Mouse (Mus musculus): Measurements from ENCODE around the gene Ankrd44. TPM values are rescaled to one million over a fixed set of nuclear protein-coding genes. Genes with fewer than 3 reads are reported as not detected.

The Ankrd44 gene
- polyA plus RNA-seq, 1 experiment = 18.6 TPM

- H3K4me3 ChIP-seq (replicated peaks; ENCODE audit: insufficient read depth, low read depth, low read length) = no peak overlapping the region
- no peaks in the 10 kb centered on the region for H3K4me1 ChIP-seq (ENCODE audit: control insufficient read depth, insufficient read depth, low read length)
- no peaks in the 10 kb centered on the region for H3K27me3 ChIP-seq (ENCODE audit: control insufficient read depth, insufficient read depth, low read length)
- DNase-seq = no peak
- TF ChIP-seq POLR2A (IDR thresholded peaks at IDR 0.05; ENCODE audit: borderline replicate concordance, insufficient read depth, low read length) (no peak), CTCF (IDR thresholded peaks at IDR 0.05; ENCODE audit: borderline replicate concordance, insufficient read depth, low read depth, low read length) (0 out of 2 replicates have a peak, but pooled peaks have one; percentile 10)
- H3K27ac ChIP-seq (ENCODE audit: insufficient read depth, low read length) = no peak overlapping the region
- 77% methylated on average over 4 of the region's 4 CpGs for WGBS
These were observed 28.7 kb upstream of the Ankrd44 start for GRCm38 (mm10) chr1:54954856-54955255.

GRCm38 (mm10) chr1:54944648-54945047 is 18.5 kb upstream of the Ankrd44 start:
- TF ChIP-seq CTCF (IDR thresholded peaks at IDR 0.05; ENCODE audit: borderline replicate concordance, insufficient read depth, low read depth, low read length) (no peak), POLR2A (IDR thresholded peaks at IDR 0.05; ENCODE audit: borderline replicate concordance, insufficient read depth, low read length) (no peak)
- no peaks in the 10 kb centered on the region for H3K27me3 ChIP-seq (ENCODE audit: control insufficient read depth, insufficient read depth, low read length)
- WGBS = 58% methylated on average over 3 of the region's 3 CpGs
- H3K4me3 ChIP-seq (replicated peaks; ENCODE audit: insufficient read depth, low read depth, low read length) = no peak overlapping the region
- no peak overlapping the region for H3K27ac ChIP-seq (ENCODE audit: insufficient read depth, low read length)
- DNase-seq = no peak
- no peaks in the 10 kb centered on the region for H3K4me1 ChIP-seq (ENCODE audit: control insufficient read depth, insufficient read depth, low read length)

- 88% methylated on average over 3 of the region's 3 CpGs for WGBS
- no peak for DNase-seq
These were observed 9.3 kb upstream of the Ankrd44 start for GRCm38 (mm10) chr1:54935466-54935865.

DNA sequence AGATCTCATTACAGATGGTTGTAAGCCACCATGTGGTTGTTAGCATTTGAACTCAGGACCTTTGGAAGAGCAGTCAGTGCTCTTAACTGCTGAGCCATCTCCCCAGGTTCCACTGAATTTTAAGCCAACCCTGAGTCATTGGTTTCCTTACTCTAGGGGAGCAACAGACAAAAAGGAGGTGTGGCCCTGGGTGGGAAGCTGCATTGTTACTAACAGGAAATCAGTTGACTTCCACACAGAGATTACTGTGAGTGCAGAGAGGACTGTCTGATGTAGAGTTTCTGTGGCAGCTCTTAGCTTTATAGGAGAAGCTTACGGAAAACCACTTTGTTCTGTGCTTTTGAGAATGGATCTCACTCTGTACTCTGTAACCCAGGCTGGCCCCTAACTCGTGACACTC is 8.7 kb upstream of the Ankrd44 start:
- no peak for DNase-seq
- Histone ChIP-seq H3K27me3 (ENCODE audit: control insufficient read depth, insufficient read depth, low read length) (no peaks in the 10 kb centered on the region), H3K4me3 (replicated peaks; ENCODE audit: insufficient read depth, low read depth, low read length) (no peak overlapping the region), H3K4me1 (ENCODE audit: control insufficient read depth, insufficient read depth, low read length) (peaks cover 8% of the 10 kb centered on the region; the same call in 1 of the 2 replicates), H3K27ac (ENCODE audit: insufficient read depth, low read length) (no peak overlapping the region)
- TF ChIP-seq CTCF (IDR thresholded peaks at IDR 0.05; ENCODE audit: borderline replicate concordance, insufficient read depth, low read depth, low read length) (no peak), POLR2A (IDR thresholded peaks at IDR 0.05; ENCODE audit: borderline replicate concordance, insufficient read depth, low read length) (no peak)
- 76% methylated on average over 2 of the region's 2 CpGs for WGBS

More at GRCm38 (mm10) chr1:54935466-54935865, 9.3 kb upstream of the Ankrd44 start:
- no peaks in the 10 kb centered on the region for H3K27me3 ChIP-seq (ENCODE audit: control insufficient read depth, insufficient read depth, low read length)
- H3K4me3 ChIP-seq (replicated peaks; ENCODE audit: insufficient read depth, low read depth, low read length) = no peak overlapping the region
- TF ChIP-seq CTCF (IDR thresholded peaks at IDR 0.05; ENCODE audit: borderline replicate concordance, insufficient read depth, low read depth, low read length) (no peak), POLR2A (IDR thresholded peaks at IDR 0.05; ENCODE audit: borderline replicate concordance, insufficient read depth, low read length) (no peak)
- no peak overlapping the region for H3K27ac ChIP-seq (ENCODE audit: insufficient read depth, low read length)
- peaks cover 8% of the 10 kb centered on the region; the same call in 1 of the 2 replicates for H3K4me1 ChIP-seq (ENCODE audit: control insufficient read depth, insufficient read depth, low read length)

- TF ChIP-seq POLR2A (IDR thresholded peaks at IDR 0.05; ENCODE audit: borderline replicate concordance, insufficient read depth, low read length) (no peak), CTCF (IDR thresholded peaks at IDR 0.05; ENCODE audit: borderline replicate concordance, insufficient read depth, low read depth, low read length) (no peak)
- 78% methylated on average over 5 of the region's 5 CpGs for WGBS
These were observed 7.5 kb upstream of the Ankrd44 start for GRCm38 (mm10) chr1:54933646-54934045.

DNA sequence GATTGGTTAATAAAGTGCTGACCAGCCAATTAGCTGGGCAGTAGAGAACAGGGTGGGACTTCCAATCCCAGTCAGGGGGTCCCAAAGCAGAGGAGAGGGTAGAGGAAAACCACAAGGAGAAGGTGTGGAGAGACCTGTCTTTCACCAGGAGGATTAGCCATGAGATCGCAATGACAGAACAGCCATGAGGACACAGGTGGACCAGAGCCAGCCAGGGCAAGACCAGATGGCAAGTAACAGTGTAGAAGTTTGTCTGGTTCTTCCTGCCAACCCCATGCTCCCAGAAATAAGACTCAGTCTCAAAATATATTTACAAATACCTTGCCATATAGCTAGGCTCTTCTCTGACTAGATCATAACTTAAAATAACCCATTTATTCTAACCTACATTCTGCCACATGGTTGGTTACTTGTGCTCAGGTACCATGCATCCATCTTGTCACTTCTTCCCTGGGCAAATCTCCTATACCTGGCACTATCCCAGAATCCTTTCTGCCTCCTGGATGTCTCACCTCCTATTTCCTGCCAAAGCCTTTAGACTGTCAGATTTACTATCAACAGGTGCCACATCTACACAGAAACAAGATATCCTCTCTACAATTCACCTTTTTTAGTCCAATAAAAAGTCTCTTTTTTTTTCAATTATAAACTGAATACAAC is 6.4 kb upstream of the Ankrd44 start:
- Histone ChIP-seq H3K27ac (ENCODE audit: insufficient read depth, low read length) (no peak overlapping the region), H3K4me1 (ENCODE audit: control insufficient read depth, insufficient read depth, low read length) (peaks cover 8% of the 10 kb centered on the region; the same call in 1 of the 2 replicates), H3K4me3 (replicated peaks; ENCODE audit: insufficient read depth, low read depth, low read length) (no peak overlapping the region), H3K27me3 (ENCODE audit: control insufficient read depth, insufficient read depth, low read length) (no peaks in the 10 kb centered on the region)
- TF ChIP-seq POLR2A (IDR thresholded peaks at IDR 0.05; ENCODE audit: borderline replicate concordance, insufficient read depth, low read length) = no peak
- DNase-seq = peak; percentile 72 to 76
- WGBS = 13% methylated on average over 1 of the region's 1 CpGs

More at GRCm38 (mm10) chr1:54933646-54934045, 7.5 kb upstream of the Ankrd44 start:
- H3K4me1 ChIP-seq (ENCODE audit: control insufficient read depth, insufficient read depth, low read length) = peaks cover 8% of the 10 kb centered on the region; the same call in 1 of the 2 replicates
- no peaks in the 10 kb centered on the region for H3K27me3 ChIP-seq (ENCODE audit: control insufficient read depth, insufficient read depth, low read length)
- H3K27ac ChIP-seq (ENCODE audit: insufficient read depth, low read length) = no peak overlapping the region
- no peak for DNase-seq
- no peak overlapping the region for H3K4me3 ChIP-seq (replicated peaks; ENCODE audit: insufficient read depth, low read depth, low read length)

DNA sequence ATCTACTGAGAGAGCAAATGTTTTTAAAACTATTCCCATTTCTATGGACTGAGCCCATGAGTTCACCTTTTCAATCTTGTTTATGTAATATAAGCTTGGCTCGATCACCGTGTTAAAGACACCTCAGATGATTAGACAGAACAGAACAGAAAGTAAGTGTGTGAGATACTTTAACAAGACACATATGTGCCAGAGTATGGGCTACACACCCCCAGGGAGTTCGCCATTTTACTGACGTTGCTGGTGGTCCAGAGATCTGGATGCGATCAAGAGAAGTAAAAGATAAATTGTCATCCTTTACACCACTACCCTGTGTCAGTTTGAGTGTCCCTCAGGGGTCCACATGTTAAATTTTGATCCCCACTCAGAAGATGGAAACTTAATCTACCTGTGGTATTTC is 5.0 kb upstream of the Ankrd44 start:
- no peak for DNase-seq
- no peak overlapping the region for H3K27ac ChIP-seq (ENCODE audit: insufficient read depth, low read length)
- H3K4me3 ChIP-seq (replicated peaks; ENCODE audit: insufficient read depth, low read depth, low read length) = no peak overlapping the region
- no peaks in the 10 kb centered on the region for H3K27me3 ChIP-seq (ENCODE audit: control insufficient read depth, insufficient read depth, low read length)
- peaks cover 8% of the 10 kb centered on the region; the same call in 1 of the 2 replicates for H3K4me1 ChIP-seq (ENCODE audit: control insufficient read depth, insufficient read depth, low read length)
- no peak for TF ChIP-seq CTCF (IDR thresholded peaks at IDR 0.05; ENCODE audit: borderline replicate concordance, insufficient read depth, low read depth, low read length)
- TF ChIP-seq POLR2A (IDR thresholded peaks at IDR 0.05; ENCODE audit: borderline replicate concordance, insufficient read depth, low read length) = no peak
- WGBS = 86% methylated on average over 5 of the region's 5 CpGs

DNA sequence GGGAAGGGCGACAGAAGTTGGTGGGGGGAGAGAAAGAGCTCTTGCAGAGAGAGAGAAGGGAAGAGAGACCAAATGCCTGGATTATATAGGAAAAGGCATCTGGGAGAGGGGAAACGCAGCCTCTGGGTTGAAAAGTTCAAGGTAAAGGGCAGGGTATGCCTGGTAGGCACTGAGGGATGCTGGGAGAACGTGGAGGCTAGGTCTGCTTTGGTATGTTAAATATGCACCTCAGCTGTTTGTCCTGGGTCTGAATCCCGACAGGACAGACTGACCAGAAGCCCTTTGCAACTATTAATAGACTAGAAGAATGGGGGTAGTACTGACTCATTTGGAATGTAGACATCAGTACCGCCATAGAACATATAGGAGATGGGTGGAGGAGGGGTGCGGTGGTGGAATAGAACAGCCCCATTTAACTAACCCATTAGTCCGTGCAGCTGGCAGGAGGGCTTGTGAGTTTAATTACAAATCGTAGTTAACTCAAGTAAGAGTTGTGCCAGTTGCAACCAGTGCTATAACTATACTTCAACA is 4.5 kb upstream of the Ankrd44 start:
- no peak for DNase-seq
- H3K27me3 ChIP-seq (ENCODE audit: control insufficient read depth, insufficient read depth, low read length) = no peaks in the 10 kb centered on the region
- H3K4me1 ChIP-seq (ENCODE audit: control insufficient read depth, insufficient read depth, low read length) = peaks cover 8% of the 10 kb centered on the region; the same call in 1 of the 2 replicates
- no peak for TF ChIP-seq CTCF (IDR thresholded peaks at IDR 0.05; ENCODE audit: borderline replicate concordance, insufficient read depth, low read depth, low read length)
- TF ChIP-seq POLR2A (IDR thresholded peaks at IDR 0.05; ENCODE audit: borderline replicate concordance, insufficient read depth, low read length) = no peak
- no peak overlapping the region for H3K4me3 ChIP-seq (replicated peaks; ENCODE audit: insufficient read depth, low read depth, low read length)
- no peak overlapping the region for H3K27ac ChIP-seq (ENCODE audit: insufficient read depth, low read length)
- WGBS = 88% methylated on average over 8 of the region's 8 CpGs
